Mouse (Mus musculus) myocyte (in vitro differentiated cells): ENCODE measurements at regions not wholly inside any gene's neighbourhood (a gene's known extent, or its start where the extent isn't known, plus 50 kb on each side); places are given as distances from the start of the nearest gene placed in this dataset.

ENCODE experiments used
- H3K27me3 ChIP-seq: one replicate; pipeline ENCODE4 v1.6.1; 2011; ENCODE audit not compliant: control insufficient read depth, insufficient read depth, insufficient read length
- H3K36me3 ChIP-seq: one replicate; pipeline ENCODE4 v1.6.1; 2011; ENCODE audit not compliant: control insufficient read depth, insufficient read depth
- H3K4me2 ChIP-seq: one replicate; pipeline ENCODE4 v1.6.1; 2011; ENCODE audit warnings: low read depth, control low read depth
- H3K4me3 ChIP-seq: one replicate; pipeline ENCODE4 v1.5.1; 2011; ENCODE audit warnings: mild to moderate bottlenecking, control low read depth, moderate library complexity
- H3K79me2 ChIP-seq: one replicate; pipeline ENCODE4 v1.6.1; 2011; ENCODE audit not compliant: control insufficient read depth, insufficient read depth
- H3ac ChIP-seq: one replicate; pipeline ENCODE4 v1.6.1; 2011; ENCODE audit not compliant: control insufficient read depth, insufficient read length
- CEBPB ChIP-seq: IDR thresholded peaks from 2 replicates; pipeline ENCODE4 v1.6.1; 2011; ENCODE audit warnings: mild to moderate bottlenecking, moderate library complexity; ENCODE audit not compliant: poor library complexity, insufficient read depth, severe bottlenecking
- E2F4 ChIP-seq: IDR thresholded peaks from one replicate; pipeline ENCODE4 v1.6.1; 2011; ENCODE audit warnings: mild to moderate bottlenecking, control low read depth, moderate library complexity; ENCODE audit not compliant: insufficient read depth
- MAX ChIP-seq: IDR thresholded peaks from one replicate; pipeline ENCODE4 v1.6.1; 2011; ENCODE audit warnings: low read depth, mild to moderate bottlenecking, control low read depth
- MYOD1 ChIP-seq, 3 experiments: IDR thresholded peaks; one replicate each; pipeline ENCODE4 v1.6.1; 2011; ENCODE audit warnings: control low read depth in 2 of 3, low read depth in 2 of 3, mild to moderate bottlenecking in 2 of 3, moderate library complexity in 1 of 3; ENCODE audit not compliant: insufficient read length in 2 of 3, control insufficient read depth in 1 of 3
- MYOG ChIP-seq, 3 experiments: IDR thresholded peaks; one replicate each; pipeline ENCODE4 v1.6.1; 2011; ENCODE audit warnings: control low read depth in 2 of 3, low read depth in 2 of 3, mild to moderate bottlenecking in 2 of 3; ENCODE audit not compliant: insufficient read length in 2 of 3, control insufficient read depth in 1 of 3, insufficient read depth in 1 of 3
- POLR2A ChIP-seq: IDR thresholded peaks from one replicate; pipeline ENCODE4 v1.6.1; 2011; ENCODE audit warnings: low read depth, mild to moderate bottlenecking, control low read depth, moderate library complexity; ENCODE audit not compliant: insufficient read length
- POLR2AphosphoS2 ChIP-seq: IDR thresholded peaks from one replicate; pipeline ENCODE4 v1.6.1; 2011; ENCODE audit warnings: low read depth, control low read depth; ENCODE audit not compliant: insufficient read length
- REST ChIP-seq: IDR thresholded peaks from one replicate; pipeline ENCODE4 v1.6.1; 2011; ENCODE audit warnings: mild to moderate bottlenecking, control low read depth, moderate library complexity; ENCODE audit not compliant: insufficient read depth, insufficient read length
- SRF ChIP-seq: IDR thresholded peaks from one replicate; pipeline ENCODE4 v1.6.1; 2011; ENCODE audit warnings: low read depth; ENCODE audit not compliant: control insufficient read depth, insufficient read length
- TCF12 ChIP-seq: IDR thresholded peaks from one replicate; pipeline ENCODE4 v1.6.1; 2011; ENCODE audit warnings: mild to moderate bottlenecking, control low read depth; ENCODE audit not compliant: poor library complexity, insufficient read depth, severe bottlenecking
- TCF3 ChIP-seq: IDR thresholded peaks from one replicate; pipeline ENCODE4 v1.6.1; 2011; ENCODE audit warnings: low read depth, control low read depth; ENCODE audit not compliant: insufficient read length
- USF1 ChIP-seq: IDR thresholded peaks from one replicate; pipeline ENCODE4 v1.6.1; 2011; ENCODE audit warnings: low read depth, mild to moderate bottlenecking, control low read depth, moderate library complexity

DNA sequence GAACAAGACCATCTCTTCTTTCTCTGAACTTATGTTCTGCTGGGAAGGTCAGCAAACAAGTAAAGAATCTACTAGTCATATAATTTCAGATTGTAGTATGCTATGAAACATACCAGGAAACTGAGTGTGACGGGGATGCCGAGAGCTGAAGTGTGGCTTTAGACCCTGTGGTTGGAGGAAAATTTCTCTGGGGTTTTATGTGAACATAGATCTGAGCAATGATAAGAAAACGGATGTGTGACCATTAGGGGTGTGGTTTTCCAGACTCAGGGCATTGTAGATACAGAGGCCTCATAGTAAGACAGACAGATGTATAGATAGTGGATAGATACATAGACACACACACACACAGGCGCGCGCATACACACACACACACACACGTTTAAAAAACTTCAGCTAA is 131.8 kb upstream of the Dnajc1 start:
- Histone ChIP-seq H3ac (no peak overlapping the region), H3K27me3 (no peaks in the 10 kb centered on the region), H3K36me3 (no peaks in the 10 kb centered on the region), H3K4me3 (no peak overlapping the region), H3K79me2 (no peaks in the 10 kb centered on the region), H3K4me2 (no peak overlapping the region)
- no peak for TF ChIP-seq REST
- no peak for TF ChIP-seq MYOG (IDR thresholded peaks at IDR 0.05; ENCODE audit: control insufficient read depth in 1 of 3, insufficient read depth in 1 of 3, insufficient read length in 2 of 3, low read depth in 2 of 3)
- TF ChIP-seq CEBPB: no peak
- TF ChIP-seq USF1: no peak
- no peak for TF ChIP-seq SRF
- TF ChIP-seq POLR2A: no peak
- no peak for TF ChIP-seq TCF12
- TF ChIP-seq TCF3: no peak
- TF ChIP-seq MAX: no peak
- TF ChIP-seq E2F4: no peak
- TF ChIP-seq POLR2AphosphoS2: no peak
- no peak for TF ChIP-seq MYOD1 (IDR thresholded peaks at IDR 0.05; ENCODE audit: control insufficient read depth in 1 of 3, insufficient read length in 2 of 3, low read depth in 2 of 3)

DNA sequence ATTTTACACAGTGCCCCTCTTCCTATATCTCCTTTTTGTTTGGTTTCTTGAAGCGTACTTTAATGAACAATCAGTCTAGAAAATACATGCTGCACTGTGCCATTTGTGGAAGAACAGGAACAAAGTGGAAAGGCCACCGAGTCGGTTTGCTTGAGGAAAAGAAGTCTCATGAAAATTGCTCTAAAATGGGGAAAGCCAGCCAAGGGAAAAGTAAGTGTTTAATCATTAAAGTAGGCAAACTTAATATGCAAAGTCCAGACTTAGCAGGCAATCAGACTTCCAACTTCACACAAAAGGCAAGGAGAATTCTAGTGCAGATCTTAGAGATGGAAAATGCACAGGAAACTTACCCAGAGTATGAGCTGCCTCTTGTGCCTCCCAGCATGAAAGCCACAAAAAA is 131.3 kb upstream of the Dnajc1 start:
- Histone ChIP-seq H3K36me3 (no peaks in the 10 kb centered on the region), H3K4me2 (no peak overlapping the region), H3K79me2 (no peaks in the 10 kb centered on the region), H3K4me3 (no peak overlapping the region), H3ac (no peak overlapping the region), H3K27me3 (no peaks in the 10 kb centered on the region)
- TF ChIP-seq SRF (no peak), POLR2AphosphoS2 (no peak), POLR2A (no peak), MYOG (IDR thresholded peaks at IDR 0.05; ENCODE audit: control insufficient read depth in 1 of 3, insufficient read depth in 1 of 3, insufficient read length in 2 of 3, low read depth in 2 of 3) (no peak), MAX (no peak), MYOD1 (IDR thresholded peaks at IDR 0.05; ENCODE audit: control insufficient read depth in 1 of 3, insufficient read length in 2 of 3, low read depth in 2 of 3) (no peak), TCF12 (no peak), CEBPB (no peak), E2F4 (no peak), USF1 (no peak), REST (no peak), TCF3 (no peak)

DNA sequence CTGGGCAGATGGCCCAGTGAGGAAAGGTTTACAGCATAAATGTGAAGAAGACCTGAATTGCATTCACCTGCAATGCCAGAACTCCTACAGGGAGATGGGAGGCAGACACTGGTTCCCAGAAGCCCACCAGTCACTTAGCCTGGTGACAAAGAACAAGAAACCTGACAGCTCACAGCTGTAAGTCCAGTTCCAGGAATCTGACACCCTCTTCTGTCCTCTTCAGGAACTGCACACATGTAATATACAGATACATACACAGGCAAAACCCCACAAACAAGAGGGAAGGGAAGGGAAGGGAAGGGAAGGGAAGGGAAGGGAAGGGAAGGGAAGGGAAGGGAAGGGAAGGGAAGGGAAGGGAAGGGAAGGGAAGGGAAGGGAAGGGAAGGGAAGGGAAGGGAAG is 120.8 kb upstream of the Dnajc1 start:
- no peak overlapping the region for H3K4me3 ChIP-seq
- no peak for TF ChIP-seq TCF3
- TF ChIP-seq MYOG (IDR thresholded peaks at IDR 0.05; ENCODE audit: control insufficient read depth in 1 of 3, insufficient read depth in 1 of 3, insufficient read length in 2 of 3, low read depth in 2 of 3): no peak
- no peak for TF ChIP-seq MYOD1 (IDR thresholded peaks at IDR 0.05; ENCODE audit: control insufficient read depth in 1 of 3, insufficient read length in 2 of 3, low read depth in 2 of 3)
- no peak for TF ChIP-seq MAX
- no peaks in the 10 kb centered on the region for H3K27me3 ChIP-seq
- no peaks in the 10 kb centered on the region for H3K36me3 ChIP-seq
- H3K79me2 ChIP-seq: no peaks in the 10 kb centered on the region
- H3ac ChIP-seq: no peak overlapping the region
- no peak overlapping the region for H3K4me2 ChIP-seq

DNA sequence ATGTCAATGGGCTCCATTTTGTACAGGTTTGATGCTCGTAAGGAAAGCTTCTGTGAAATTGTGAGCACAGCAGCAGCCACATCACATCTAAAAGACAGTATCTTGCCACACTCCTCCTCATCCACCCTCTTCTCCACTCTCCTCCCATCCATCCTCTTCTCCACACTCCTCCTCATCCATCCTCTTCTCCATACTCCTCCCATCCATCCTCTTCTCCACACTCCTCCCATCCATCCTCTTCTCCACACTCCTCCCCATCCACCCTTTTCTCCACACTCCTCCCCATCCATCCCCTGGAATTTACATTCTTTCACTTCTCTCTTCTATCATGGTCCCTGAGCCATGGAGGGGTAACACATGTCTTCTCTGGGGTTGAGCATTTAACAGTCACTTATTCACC is 116.7 kb upstream of the Dnajc1 start:
- TF ChIP-seq SRF (no peak), MYOD1 (IDR thresholded peaks at IDR 0.05; ENCODE audit: control insufficient read depth in 1 of 3, insufficient read length in 2 of 3, low read depth in 2 of 3) (no peak), E2F4 (no peak), POLR2A (no peak), POLR2AphosphoS2 (no peak), MYOG (IDR thresholded peaks at IDR 0.05; ENCODE audit: control insufficient read depth in 1 of 3, insufficient read depth in 1 of 3, insufficient read length in 2 of 3, low read depth in 2 of 3) (no peak), TCF3 (no peak), MAX (no peak), TCF12 (no peak), USF1 (no peak), CEBPB (no peak), REST (no peak)
- no peak overlapping the region for H3K4me3 ChIP-seq
- no peaks in the 10 kb centered on the region for H3K36me3 ChIP-seq

DNA sequence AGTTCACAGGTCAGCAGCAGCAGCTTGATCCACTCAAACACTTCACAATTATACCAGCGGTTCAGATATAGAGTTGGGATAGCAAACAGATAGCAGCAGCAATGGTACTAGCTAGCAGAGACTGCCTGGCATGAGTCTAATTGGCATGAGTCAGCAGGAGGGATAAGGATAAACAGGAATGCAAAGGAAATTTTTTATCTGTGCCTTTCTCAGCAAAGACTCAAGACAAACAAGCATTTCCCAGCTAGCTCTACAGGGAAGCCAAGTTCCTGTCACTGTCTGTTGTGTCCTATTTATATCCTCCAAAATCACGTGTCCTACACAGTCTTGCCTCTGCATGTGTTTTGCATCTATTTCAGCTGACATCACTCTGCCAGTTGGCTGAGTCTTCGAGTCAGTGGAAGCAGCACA is 80.7 kb upstream of the Dnajc1 start:
- Histone ChIP-seq H3K4me2 (no peak overlapping the region), H3K36me3 (no peaks in the 10 kb centered on the region), H3K79me2 (no peaks in the 10 kb centered on the region), H3K4me3 (no peak overlapping the region), H3K27me3 (no peaks in the 10 kb centered on the region), H3ac (no peak overlapping the region)
- no peak for TF ChIP-seq E2F4
- TF ChIP-seq REST: no peak
- no peak for TF ChIP-seq MAX
- peak; percentile 67 for TF ChIP-seq USF1

More for the DNA sequence above, 116.7 kb upstream of the Dnajc1 start:
- no peak overlapping the region for H3ac ChIP-seq
- no peak overlapping the region for H3K4me2 ChIP-seq
- H3K27me3 ChIP-seq: no peaks in the 10 kb centered on the region
- H3K79me2 ChIP-seq: no peaks in the 10 kb centered on the region
